Comparison of ENCODE assay signal across 9 mouse cellular contexts in the genomic region with DNA sequence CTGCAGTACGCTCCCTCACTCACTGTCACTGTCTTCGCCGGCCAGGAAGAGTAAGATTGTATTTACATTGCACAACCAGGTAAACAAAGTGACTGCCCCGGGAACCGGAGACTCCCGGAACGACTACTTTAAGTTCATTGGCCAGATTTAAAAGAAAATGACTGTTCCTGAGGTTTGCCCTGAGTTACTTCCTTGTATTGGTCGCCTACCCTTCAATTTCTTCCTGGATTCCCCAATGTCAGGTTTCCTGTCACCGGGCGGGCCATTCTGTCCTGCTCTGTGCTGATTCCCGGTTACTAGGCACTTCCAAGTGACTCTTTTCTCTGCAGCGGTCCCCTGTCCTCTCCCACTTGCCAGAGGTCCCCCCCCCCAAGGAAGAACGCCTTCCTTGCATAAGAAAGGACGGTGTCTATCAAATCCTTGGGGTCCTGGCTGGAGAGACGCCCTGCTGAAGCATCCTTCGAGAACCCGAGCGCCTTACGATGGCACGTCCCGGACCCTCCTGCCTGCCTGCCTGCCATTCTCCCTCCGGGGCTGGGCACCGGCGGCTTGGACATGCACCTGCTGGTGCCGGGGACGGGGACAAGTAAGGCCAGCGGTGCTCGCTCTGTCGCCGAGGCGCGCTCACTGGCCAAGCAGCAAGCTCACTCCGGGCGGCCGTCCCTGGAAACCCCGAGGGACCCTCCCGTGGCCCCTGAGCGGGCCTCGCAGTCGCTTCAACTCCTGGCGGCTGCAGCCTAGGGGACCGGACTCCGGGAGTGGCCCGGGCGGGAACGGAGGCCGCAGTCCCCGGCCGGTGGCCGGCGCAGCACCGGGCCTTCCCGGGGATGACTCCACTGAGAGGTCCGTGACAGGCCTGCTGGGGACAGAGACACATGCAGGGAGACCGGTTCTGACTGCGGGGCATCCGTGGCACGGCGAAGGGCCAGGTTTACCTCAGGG. TPM values are rescaled to one million over a fixed set of nuclear protein-coding genes. Genes with fewer than 3 reads are reported as not detected.
DNase-seq lines count a peak whose midpoint lies in the region; ATAC-seq and TF ChIP-seq lines count a peak whose summit lies in the region.
"Had no signal": no experiment of that assay in that cellular context is flagged by ENCODE, and none has a peak within 500 bp of the region (broad histone marks: within the 10 kb centered on the region; RNA-seq: fewer than 3 reads in every experiment).

No protein-coding gene starts in this region.

- H3K4me1 ChIP-seq in kidney, adult 2 months (ENCODE audit: control insufficient read depth, insufficient read depth, low read length), result peaks cover 6% of the 10 kb centered on the region; the same call in 1 of the 2 replicates
- H3K4me1 ChIP-seq in hindbrain, embryonic 12.5 days, result peaks cover 25% of the 10 kb centered on the region
- peaks cover 19% of the 10 kb centered on the region for H3K4me1 ChIP-seq in lung, embryonic 16.5 days (replicated peaks; ENCODE audit: control insufficient read depth, insufficient read depth, low read length)

- peak overlapping the region; percentile 96 for H3K4me3 ChIP-seq in kidney, adult 2 months (ENCODE audit: insufficient read depth, low read depth, low read length)
- H3K4me3 ChIP-seq in hindbrain, embryonic 12.5 days, result peak overlapping the region; percentile 94
- H3K4me3 ChIP-seq in lung, embryonic 16.5 days (ENCODE audit: low read length), result peak overlapping the region; percentile 96

- no peak for TF ChIP-seq CTCF in kidney, adult 2 months (conservative IDR thresholded peaks at IDR 0.05; ENCODE audit: insufficient read depth, insufficient read length, low read depth, low read length)

- no peaks in the 10 kb centered on the region for H3K9me3 ChIP-seq in hindbrain, embryonic 12.5 days (replicated peaks)
- no peaks in the 10 kb centered on the region for H3K9me3 ChIP-seq in lung, embryonic 16.5 days (ENCODE audit: control insufficient read depth, low read length)

- no peak for DNase-seq in kidney, adult 2 months
- no peak for DNase-seq in kidney, adult 8-10 months
- peak; percentile 29 for DNase-seq in c-Kit-positive CD71-positive TER-119-positive erythroid progenitor cells, embryonic 14.5 days (ENCODE audit: low spot score)
- no peak for DNase-seq in ovary, adult 18-20 months (ENCODE audit: low spot score)
- DNase-seq in left cerebral cortex, adult 8-10 months (ENCODE audit: low spot score in 2 of 2), result no peak

- peak; percentile 11 for ATAC-seq in CD4-positive, CD25-positive, alpha-beta regulatory T cell, adult 4 months
- peak; percentile 74 for ATAC-seq in hindbrain, embryonic 12.5 days (ENCODE audit: low FRiP score)
- peak; percentile 47 for ATAC-seq in lung, embryonic 16.5 days (ENCODE audit: low read depth)

- peak overlapping the region; percentile 97 for H3K4me2 ChIP-seq in hindbrain, embryonic 12.5 days (replicated peaks)
- peak overlapping the region; percentile 71 for H3K4me2 ChIP-seq in lung, embryonic 16.5 days (ENCODE audit: low read depth, low read length)

- peak overlapping the region; percentile 99 for H3K9ac ChIP-seq in hindbrain, embryonic 12.5 days
- H3K9ac ChIP-seq in lung, embryonic 16.5 days (ENCODE audit: low read length), result peak overlapping the region; percentile 98

- H3K27me3 ChIP-seq in kidney, adult 2 months (replicated peaks; ENCODE audit: control insufficient read depth, insufficient read depth, low read length), result no peaks in the 10 kb centered on the region
- no peaks in the 10 kb centered on the region for H3K27me3 ChIP-seq in hindbrain, embryonic 12.5 days
- no peaks in the 10 kb centered on the region for H3K27me3 ChIP-seq in lung, embryonic 16.5 days (ENCODE audit: control insufficient read depth, insufficient read depth, low read depth, low read length)

- WGBS in kidney, adult 2 months, result 1% methylated on average over 59 of the region's 59 CpGs
- 3% methylated on average over 53 of the region's 59 CpGs for WGBS in hindbrain, embryonic 12.5 days
- WGBS in lung, embryonic 16.5 days, result 1% methylated on average over 59 of the region's 59 CpGs

- H3K36me3 ChIP-seq in kidney, adult 2 months (ENCODE audit: control insufficient read depth, insufficient read depth, low read length), result no peaks in the 10 kb centered on the region
- H3K36me3 ChIP-seq in hindbrain, embryonic 12.5 days, result peaks cover 21% of the 10 kb centered on the region
- peaks cover 5% of the 10 kb centered on the region for H3K36me3 ChIP-seq in lung, embryonic 16.5 days (ENCODE audit: control insufficient read depth, insufficient read depth, low read length)

- peak overlapping the region; percentile 44; the same call in 1 of the 2 replicates for H3K27ac ChIP-seq in kidney, adult 2 months (ENCODE audit: insufficient read depth, low read depth, low read length)
- H3K27ac ChIP-seq in hindbrain, embryonic 12.5 days, result peak overlapping the region; percentile 100
- H3K27ac ChIP-seq in lung, embryonic 16.5 days (ENCODE audit: low read length), result peak overlapping the region; percentile 86

- no peak for TF ChIP-seq POLR2A in kidney, adult 2 months (IDR thresholded peaks at IDR 0.05; ENCODE audit: low read depth, low read length)

RNA-seq across cellular contexts. Expression of a gene that starts 1.2 kb away (rescaled TPM):
- 3.3 and 3.4 TPM in 2 replicates for polyA plus RNA-seq in kidney, adult 2 months (2012; rRNA removed)
- 10 to 100 TPM; 20.7 to 24.2 TPM for polyA plus RNA-seq in CD4-positive, CD25-positive, alpha-beta regulatory T cell, adult 4 months (2017; shearing (Covaris generic))
- 30.8 and 32.5 TPM in 2 replicates for polyA plus RNA-seq in hindbrain, embryonic 12.5 days (2016; fragmentation: Nextera tagmentation; extraction: Ambion mirVana)
- polyA plus RNA-seq in lung, embryonic 16.5 days (2015; fragmentation: Nextera tagmentation; extraction: Ambion mirVana), result 23.3 and 23.4 TPM in 2 replicates
- total RNA-seq in left cerebral cortex, adult 8-10 months (2022), result 10 to 100 TPM; 15.8 to 22.4 (median 19.3) TPM

RNA-seq across cellular contexts. Expression of a gene that starts 28.4 kb away (rescaled TPM):
- polyA plus RNA-seq in kidney, adult 2 months (2012; rRNA removed), result 4.2 and 7.4 TPM in 2 replicates
- not detected for polyA plus RNA-seq in CD4-positive, CD25-positive, alpha-beta regulatory T cell, adult 4 months (2017; shearing (Covaris generic))
- 0.54 and 1.6 TPM in 2 replicates for polyA plus RNA-seq in hindbrain, embryonic 12.5 days (2016; fragmentation: Nextera tagmentation; extraction: Ambion mirVana)
- 2.6 and 3.1 TPM in 2 replicates for polyA plus RNA-seq in lung, embryonic 16.5 days (2015; fragmentation: Nextera tagmentation; extraction: Ambion mirVana)
- total RNA-seq in left cerebral cortex, adult 8-10 months (2022), result under 1 TPM; 0.28 to 0.70 (median 0.53) TPM

RNA-seq across cellular contexts. Expression of a gene that starts 32.6 kb away (rescaled TPM):
- 11.5 and 11.8 TPM in 2 replicates for polyA plus RNA-seq in kidney, adult 2 months (2012; rRNA removed)
- polyA plus RNA-seq in CD4-positive, CD25-positive, alpha-beta regulatory T cell, adult 4 months (2017; shearing (Covaris generic)), result not detected
- 8.5 and 8.9 TPM in 2 replicates for polyA plus RNA-seq in hindbrain, embryonic 12.5 days (2016; fragmentation: Nextera tagmentation; extraction: Ambion mirVana)
- 9.0 and 11.0 TPM in 2 replicates for polyA plus RNA-seq in lung, embryonic 16.5 days (2015; fragmentation: Nextera tagmentation; extraction: Ambion mirVana)
- total RNA-seq in left cerebral cortex, adult 8-10 months (2022), result 1 to 10 TPM; 2.6 to 4.3 (median 3.5) TPM

RNA-seq across cellular contexts. Expression of a gene that starts 39.8 kb away (rescaled TPM):
- 0.27 TPM in 1 of 2 replicates, not detected in the other for polyA plus RNA-seq in kidney, adult 2 months (2012; rRNA removed)
- polyA plus RNA-seq in CD4-positive, CD25-positive, alpha-beta regulatory T cell, adult 4 months (2017; shearing (Covaris generic)), result not detected
- 0.35 and 0.39 TPM in 2 replicates for polyA plus RNA-seq in hindbrain, embryonic 12.5 days (2016; fragmentation: Nextera tagmentation; extraction: Ambion mirVana)
- not detected in 2 replicates for polyA plus RNA-seq in lung, embryonic 16.5 days (2015; fragmentation: Nextera tagmentation; extraction: Ambion mirVana)
- total RNA-seq in left cerebral cortex, adult 8-10 months (2022), result not detected
- total RNA-seq: adrenal gland, postnatal 4 days had no signal

RNA-seq across cellular contexts. Expression of a gene that starts 41.1 kb away (rescaled TPM):
- polyA plus RNA-seq in kidney, adult 2 months (2012; rRNA removed), result 6.0 and 6.4 TPM in 2 replicates
- polyA plus RNA-seq in CD4-positive, CD25-positive, alpha-beta regulatory T cell, adult 4 months (2017; shearing (Covaris generic)), result 1 to 10 TPM; 4.3 to 6.8 TPM
- polyA plus RNA-seq in hindbrain, embryonic 12.5 days (2016; fragmentation: Nextera tagmentation; extraction: Ambion mirVana), result 18.3 TPM in 2 replicates
- polyA plus RNA-seq in lung, embryonic 16.5 days (2015; fragmentation: Nextera tagmentation; extraction: Ambion mirVana), result 10.9 and 12.6 TPM in 2 replicates
- total RNA-seq in left cerebral cortex, adult 8-10 months (2022), result 10 to 100 TPM; 10.9 to 12.1 (median 11.3) TPM

Comparison
In these comparisons a context has a peak if more than half of its experiments do, and no peak if none do; other contexts are left out.
1. H3K27ac ChIP-seq: peak in every context shown above with its lines; median percentile 100 in hindbrain, embryonic 12.5 days; 86 in lung, embryonic 16.5 days; 44 in kidney, adult 2 months.
2. ATAC-seq: peak in every context shown above with its lines; median percentile 74 in hindbrain, embryonic 12.5 days; 47 in lung, embryonic 16.5 days; 11 in CD4-positive, CD25-positive, alpha-beta regulatory T cell, adult 4 months.